Mouse (Mus musculus): ENCODE data around the gene Lifr. TPM values are rescaled to one million over a fixed set of nuclear protein-coding genes. Genes with fewer than 3 reads are reported as not detected.

Gene Lifr
- polyA plus RNA-seq, 1 experiment from 2014 or later: 28.7 TPM

DNA sequence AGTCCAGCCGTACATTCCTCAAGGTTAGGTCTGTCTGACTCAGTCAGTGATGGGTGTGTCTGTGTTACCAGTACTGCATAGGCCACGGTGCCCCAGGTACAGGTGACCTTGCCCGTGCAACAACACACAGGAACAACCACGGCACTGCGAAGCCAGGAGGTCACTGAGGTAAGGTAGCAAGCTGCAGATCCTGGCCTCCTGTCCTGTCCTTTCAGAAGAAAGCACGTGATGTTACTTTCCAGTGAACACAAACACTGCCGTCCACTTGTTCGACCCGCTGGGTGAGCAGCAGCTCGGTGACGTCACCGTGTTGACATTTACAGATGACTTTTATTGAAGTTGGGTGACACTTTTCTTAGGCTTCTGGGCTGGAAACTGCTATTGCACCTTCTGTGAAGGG lies 47.2 kb downstream of the Lifr start:
- ATAC-seq (replicated peaks; ENCODE audit: low FRiP score) (peak; percentile 21; the same call in 1 of the 2 replicates), DNase-seq (ENCODE audit: low spot score) (peak; percentile 30)
- Histone ChIP-seq H3K4me1 (replicated peaks; ENCODE audit: control insufficient read depth, insufficient read depth, low read length) (peaks cover 9% of the 10 kb centered on the region; the same call in 1 of the 2 replicates), H3K9me3 (ENCODE audit: control insufficient read depth, low read length) (no peaks in the 10 kb centered on the region), H3K4me3 (ENCODE audit: low read depth, low read length) (no peak overlapping the region), H3K27me3 (replicated peaks; ENCODE audit: control insufficient read depth, insufficient read depth, low read length) (peaks cover 3% of the 10 kb centered on the region), H3K27ac (ENCODE audit: low read depth, low read length) (no peak overlapping the region), H3K4me2 (no peak overlapping the region), H3K36me3 (ENCODE audit: control insufficient read depth, insufficient read depth, low read length) (peaks cover 4% of the 10 kb centered on the region; the same call in 1 of the 2 replicates), H3K9ac (ENCODE audit: low read depth, low read length) (no peak overlapping the region)
- 68% methylated on average over 12 of the region's 12 CpGs for WGBS

DNA sequence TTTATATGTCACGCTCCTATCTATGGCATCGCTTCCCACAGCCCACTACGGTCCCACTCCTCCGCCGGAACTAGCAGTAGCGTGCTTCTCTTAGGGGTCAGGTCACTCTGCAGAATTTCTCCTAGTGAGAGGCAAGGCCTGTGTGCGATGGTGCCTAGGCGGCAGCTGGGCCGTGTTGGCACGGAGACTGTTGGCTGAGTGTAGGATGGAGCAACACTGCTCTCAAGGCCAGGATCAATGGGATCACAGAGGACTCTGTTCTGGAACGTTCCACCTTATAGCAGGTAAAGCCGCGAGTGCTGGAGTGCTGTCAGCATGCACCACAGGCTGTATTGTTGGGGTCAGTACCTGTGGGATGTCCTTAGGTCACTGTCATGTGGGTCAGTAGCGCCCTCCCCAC lies 48.1 kb downstream of the Lifr start:
- Histone ChIP-seq H3K4me3 (ENCODE audit: low read depth, low read length) (no peak overlapping the region), H3K9me3 (ENCODE audit: control insufficient read depth, low read length) (no peaks in the 10 kb centered on the region), H3K4me2 (no peak overlapping the region), H3K9ac (ENCODE audit: low read depth, low read length) (no peak overlapping the region), H3K27me3 (replicated peaks; ENCODE audit: control insufficient read depth, insufficient read depth, low read length) (no peaks in the 10 kb centered on the region; the same call in 1 of the 2 replicates), H3K27ac (ENCODE audit: low read depth, low read length) (no peak overlapping the region), H3K36me3 (ENCODE audit: control insufficient read depth, insufficient read depth, low read length) (peaks cover 4% of the 10 kb centered on the region; the same call in 1 of the 2 replicates), H3K4me1 (replicated peaks; ENCODE audit: control insufficient read depth, insufficient read depth, low read length) (peaks cover 9% of the 10 kb centered on the region; the same call in 1 of the 2 replicates)
- WGBS: 90% methylated on average over 14 of the region's 14 CpGs
- DNase-seq (ENCODE audit: low spot score) (no peak), ATAC-seq (replicated peaks; ENCODE audit: low FRiP score) (no peak; the same call in 1 of the 2 replicates)

DNA sequence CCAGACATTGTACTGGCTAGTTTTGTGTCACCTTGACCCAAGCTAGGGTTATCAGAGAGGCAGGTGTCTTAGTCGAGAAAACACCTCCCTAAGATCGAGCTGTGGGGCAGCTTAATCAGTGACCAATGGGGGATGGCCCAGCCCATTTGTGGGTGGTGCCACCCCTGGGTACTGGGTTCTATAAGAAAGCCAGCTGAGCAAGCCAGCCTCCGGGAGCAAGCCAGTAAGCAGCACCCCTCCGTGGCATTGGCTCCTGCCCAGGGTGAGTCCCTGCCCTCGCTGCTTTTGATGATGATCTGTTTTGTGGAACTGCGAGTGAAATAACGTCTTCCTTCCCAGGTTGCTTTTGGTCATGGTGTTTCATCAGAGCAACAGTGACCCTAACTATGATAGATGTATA lies 49.9 kb downstream of the Lifr start:
- 67% methylated on average over 7 of the region's 7 CpGs for WGBS

DNA sequence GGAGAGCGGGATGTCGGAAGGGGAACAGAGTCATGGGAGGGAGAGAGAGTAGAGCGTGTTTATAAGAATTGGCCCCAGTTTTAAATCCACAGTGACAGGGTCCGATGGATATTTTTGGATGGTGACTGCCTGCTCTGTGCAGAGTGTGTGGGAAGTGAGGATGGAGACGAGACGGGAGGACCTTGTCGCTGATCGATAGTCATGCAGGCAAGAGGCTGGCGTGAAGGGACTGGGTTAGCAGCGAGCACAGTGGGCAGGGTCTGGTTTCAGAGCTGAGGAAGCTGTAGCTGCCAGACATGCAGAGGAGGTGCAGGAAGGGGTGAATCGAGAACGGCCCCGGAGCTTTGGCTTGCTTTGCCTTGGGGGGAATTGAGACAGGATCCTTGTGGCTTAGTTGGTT lies 50.8 kb downstream of the Lifr start:
- Histone ChIP-seq H3K4me3 (ENCODE audit: low read depth, low read length) (no peak overlapping the region), H3K9ac (ENCODE audit: low read depth, low read length) (no peak overlapping the region), H3K36me3 (ENCODE audit: control insufficient read depth, insufficient read depth, low read length) (peaks cover 4% of the 10 kb centered on the region; the same call in 1 of the 2 replicates), H3K4me2 (no peak overlapping the region), H3K27me3 (replicated peaks; ENCODE audit: control insufficient read depth, insufficient read depth, low read length) (peaks cover 2% of the 10 kb centered on the region; the same call in 1 of the 2 replicates), H3K27ac (ENCODE audit: low read depth, low read length) (no peak overlapping the region), H3K9me3 (ENCODE audit: control insufficient read depth, low read length) (no peaks in the 10 kb centered on the region), H3K4me1 (replicated peaks; ENCODE audit: control insufficient read depth, insufficient read depth, low read length) (peaks cover 16% of the 10 kb centered on the region; the same call in 1 of the 2 replicates)
- no peak for DNase-seq (ENCODE audit: low spot score)
- ATAC-seq (replicated peaks; ENCODE audit: low FRiP score): no peak
- WGBS: 79% methylated on average over 13 of the region's 13 CpGs

More for the DNA sequence above, 49.9 kb downstream of the Lifr start:
- Histone ChIP-seq H3K9me3 (ENCODE audit: control insufficient read depth, low read length) (no peaks in the 10 kb centered on the region), H3K36me3 (ENCODE audit: control insufficient read depth, insufficient read depth, low read length) (peaks cover 4% of the 10 kb centered on the region; the same call in 1 of the 2 replicates), H3K9ac (ENCODE audit: low read depth, low read length) (no peak overlapping the region), H3K27me3 (replicated peaks; ENCODE audit: control insufficient read depth, insufficient read depth, low read length) (no peaks in the 10 kb centered on the region; the same call in 1 of the 2 replicates), H3K4me1 (replicated peaks; ENCODE audit: control insufficient read depth, insufficient read depth, low read length) (peaks cover 12% of the 10 kb centered on the region; the same call in 1 of the 2 replicates), H3K4me3 (ENCODE audit: low read depth, low read length) (no peak overlapping the region), H3K27ac (ENCODE audit: low read depth, low read length) (no peak overlapping the region), H3K4me2 (no peak overlapping the region)
- ATAC-seq (replicated peaks; ENCODE audit: low FRiP score): no peak
- no peak for DNase-seq (ENCODE audit: low spot score)

DNA sequence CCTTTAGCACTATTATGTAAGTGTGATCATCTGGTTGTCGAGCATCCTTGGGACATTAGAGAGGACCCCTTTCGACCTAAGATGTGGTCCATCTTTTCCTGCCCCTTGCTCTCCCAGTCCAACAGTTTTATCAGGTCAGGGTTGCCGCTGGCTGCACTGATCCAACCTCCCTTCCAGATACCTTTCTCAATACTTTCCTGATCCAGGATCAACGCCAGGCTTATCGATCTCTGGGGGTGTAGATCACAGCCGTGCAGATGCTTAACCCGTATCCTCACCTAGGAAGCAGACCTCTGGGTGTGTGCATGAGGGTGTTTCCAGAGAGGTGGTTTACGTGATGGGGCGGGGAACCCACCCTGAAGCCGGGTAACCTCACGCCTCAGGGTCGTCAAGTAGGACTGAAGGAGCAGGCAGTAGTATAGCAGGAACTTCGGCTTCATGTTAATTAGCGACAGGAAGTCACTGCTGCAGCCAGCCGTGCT lies 53.3 kb downstream of the Lifr start:
- 55% methylated on average over 15 of the region's 15 CpGs for WGBS
- ATAC-seq (replicated peaks; ENCODE audit: low FRiP score) (no peak), DNase-seq (ENCODE audit: low spot score) (no peak)
- H3K4me1 ChIP-seq (replicated peaks; ENCODE audit: control insufficient read depth, insufficient read depth, low read length): peaks cover 12% of the 10 kb centered on the region; the same call in 1 of the 2 replicates
- no peaks in the 10 kb centered on the region for H3K9me3 ChIP-seq (ENCODE audit: control insufficient read depth, low read length)
- H3K27ac ChIP-seq (ENCODE audit: low read depth, low read length): no peak overlapping the region
- H3K4me3 ChIP-seq (ENCODE audit: low read depth, low read length): no peak overlapping the region
- no peaks in the 10 kb centered on the region for H3K36me3 ChIP-seq (ENCODE audit: control insufficient read depth, insufficient read depth, low read length)
- peaks cover 2% of the 10 kb centered on the region; the same call in 1 of the 2 replicates for H3K27me3 ChIP-seq (replicated peaks; ENCODE audit: control insufficient read depth, insufficient read depth, low read length)
- H3K9ac ChIP-seq (ENCODE audit: low read depth, low read length): no peak overlapping the region
- no peak overlapping the region for H3K4me2 ChIP-seq

DNA sequence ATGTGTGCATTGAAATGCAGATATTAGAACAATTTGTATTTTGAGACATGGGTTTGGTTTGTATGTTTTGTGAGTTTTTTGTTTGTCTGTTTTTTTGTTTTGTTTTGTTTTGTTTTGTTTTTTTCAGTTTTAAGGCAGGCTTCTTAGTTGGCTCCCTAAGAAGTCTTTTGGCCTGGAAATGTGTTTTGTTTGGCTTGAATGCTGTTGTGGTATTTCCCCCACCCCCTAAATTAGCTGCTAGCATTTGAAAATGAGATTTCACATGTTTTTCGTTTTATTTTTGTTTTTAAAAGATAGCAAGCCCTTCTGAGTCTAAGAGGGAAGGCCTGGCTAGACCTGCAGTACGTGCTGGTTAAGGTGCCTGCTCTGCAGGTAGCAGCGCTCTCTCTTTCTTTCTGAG lies 54.1 kb downstream of the Lifr start:
- Histone ChIP-seq H3K27me3 (replicated peaks; ENCODE audit: control insufficient read depth, insufficient read depth, low read length) (0 out of 2 replicates have a peak, but pooled peaks cover 2% of the 10 kb centered on the region), H3K9ac (ENCODE audit: low read depth, low read length) (no peak overlapping the region), H3K4me2 (no peak overlapping the region), H3K4me3 (ENCODE audit: low read depth, low read length) (no peak overlapping the region), H3K27ac (ENCODE audit: low read depth, low read length) (no peak overlapping the region), H3K4me1 (replicated peaks; ENCODE audit: control insufficient read depth, insufficient read depth, low read length) (peaks cover 12% of the 10 kb centered on the region; the same call in 1 of the 2 replicates), H3K36me3 (ENCODE audit: control insufficient read depth, insufficient read depth, low read length) (no peaks in the 10 kb centered on the region), H3K9me3 (ENCODE audit: control insufficient read depth, low read length) (no peaks in the 10 kb centered on the region)
- DNase-seq (ENCODE audit: low spot score): no peak
- 76% methylated on average over 3 of the region's 3 CpGs for WGBS
- no peak for ATAC-seq (replicated peaks; ENCODE audit: low FRiP score)

DNA sequence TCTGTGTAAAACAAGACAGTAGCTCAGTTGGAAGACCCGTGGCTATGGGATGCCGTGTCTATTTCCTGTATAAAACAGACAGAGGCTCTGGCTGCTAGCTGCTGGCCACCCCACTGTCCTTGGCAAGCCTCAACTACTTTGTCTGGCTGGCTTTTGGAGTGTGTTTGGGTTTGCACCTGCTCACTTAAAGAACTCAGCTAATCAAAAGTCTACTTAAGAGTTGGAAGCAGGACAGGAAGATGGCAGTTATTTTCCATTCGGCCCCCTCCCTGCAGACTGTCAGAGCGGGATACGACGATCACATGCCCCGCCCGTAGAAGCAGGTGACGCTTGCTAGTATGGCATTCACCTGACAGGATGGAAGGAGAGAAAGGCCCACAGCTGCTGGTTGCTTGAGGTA lies 54.5 kb downstream of the Lifr start:
- Histone ChIP-seq H3K4me1 (replicated peaks; ENCODE audit: control insufficient read depth, insufficient read depth, low read length) (peaks cover 12% of the 10 kb centered on the region; the same call in 1 of the 2 replicates), H3K9me3 (ENCODE audit: control insufficient read depth, low read length) (no peaks in the 10 kb centered on the region), H3K4me2 (no peak overlapping the region), H3K36me3 (ENCODE audit: control insufficient read depth, insufficient read depth, low read length) (no peaks in the 10 kb centered on the region), H3K27ac (ENCODE audit: low read depth, low read length) (no peak overlapping the region), H3K4me3 (ENCODE audit: low read depth, low read length) (no peak overlapping the region), H3K27me3 (replicated peaks; ENCODE audit: control insufficient read depth, insufficient read depth, low read length) (0 out of 2 replicates have a peak, but pooled peaks cover 2% of the 10 kb centered on the region), H3K9ac (ENCODE audit: low read depth, low read length) (no peak overlapping the region)
- DNase-seq (ENCODE audit: low spot score) (no peak), ATAC-seq (replicated peaks; ENCODE audit: low FRiP score) (no peak)
- 80% methylated on average over 9 of the region's 9 CpGs for WGBS

DNA sequence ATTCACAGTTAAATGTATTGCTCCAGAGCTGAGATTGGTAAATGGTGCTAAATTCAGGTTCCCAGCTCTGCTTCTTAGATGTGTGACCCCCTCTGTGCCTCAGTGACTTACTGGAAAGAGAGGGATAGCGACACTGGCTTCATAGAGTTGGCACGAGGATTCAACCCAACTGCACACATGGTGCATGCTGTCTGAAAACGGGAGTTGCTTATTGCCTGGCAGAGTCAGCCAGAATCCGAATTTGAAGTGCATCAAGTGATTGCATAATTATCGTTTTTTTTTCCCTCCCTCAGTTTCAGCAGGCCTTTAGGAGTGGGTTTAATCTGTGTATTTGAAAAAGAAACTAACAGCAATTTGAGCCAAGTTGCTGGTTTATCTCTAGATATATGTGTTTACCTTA lies 55.1 kb downstream of the Lifr start:
- Histone ChIP-seq H3K27ac (ENCODE audit: low read depth, low read length) (no peak overlapping the region), H3K9me3 (ENCODE audit: control insufficient read depth, low read length) (no peaks in the 10 kb centered on the region), H3K36me3 (ENCODE audit: control insufficient read depth, insufficient read depth, low read length) (no peaks in the 10 kb centered on the region), H3K4me1 (replicated peaks; ENCODE audit: control insufficient read depth, insufficient read depth, low read length) (peaks cover 12% of the 10 kb centered on the region; the same call in 1 of the 2 replicates), H3K27me3 (replicated peaks; ENCODE audit: control insufficient read depth, insufficient read depth, low read length) (0 out of 2 replicates have a peak, but pooled peaks cover 2% of the 10 kb centered on the region), H3K4me2 (no peak overlapping the region), H3K4me3 (ENCODE audit: low read depth, low read length) (no peak overlapping the region), H3K9ac (ENCODE audit: low read depth, low read length) (no peak overlapping the region)
- ATAC-seq (replicated peaks; ENCODE audit: low FRiP score) (no peak), DNase-seq (ENCODE audit: low spot score) (no peak)
- WGBS: 58% methylated on average over 5 of the region's 5 CpGs

DNA sequence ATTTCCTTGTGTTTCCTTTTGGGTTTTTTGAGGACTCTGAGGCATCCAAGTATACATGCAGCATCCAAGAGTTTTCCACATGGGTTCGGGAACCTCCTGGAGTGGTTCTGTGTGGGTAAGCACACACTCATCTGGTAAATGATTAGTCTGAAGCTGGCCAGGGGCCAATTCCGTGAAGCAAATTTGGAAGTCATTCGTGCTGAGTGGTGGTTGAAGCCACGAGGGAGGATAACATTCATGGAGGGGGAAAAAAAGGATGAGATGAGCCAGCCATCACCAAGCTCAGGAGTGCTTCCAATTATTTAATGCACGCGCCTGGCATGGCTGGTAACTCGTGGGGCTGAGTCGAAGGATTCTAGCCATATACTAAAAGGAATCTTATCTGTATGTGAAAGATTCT lies 56.1 kb downstream of the Lifr start:
- ATAC-seq (replicated peaks; ENCODE audit: low FRiP score): no peak
- peaks cover 9% of the 10 kb centered on the region; the same call in 1 of the 2 replicates for H3K4me1 ChIP-seq (replicated peaks; ENCODE audit: control insufficient read depth, insufficient read depth, low read length)
- no peaks in the 10 kb centered on the region for H3K9me3 ChIP-seq (ENCODE audit: control insufficient read depth, low read length)
- H3K4me2 ChIP-seq: no peak overlapping the region
- no peak overlapping the region for H3K27ac ChIP-seq (ENCODE audit: low read depth, low read length)
- no peak overlapping the region for H3K4me3 ChIP-seq (ENCODE audit: low read depth, low read length)
- H3K9ac ChIP-seq (ENCODE audit: low read depth, low read length): no peak overlapping the region
- WGBS: 65% methylated on average over 8 of the region's 8 CpGs
- H3K27me3 ChIP-seq (replicated peaks; ENCODE audit: control insufficient read depth, insufficient read depth, low read length): 0 out of 2 replicates have a peak, but pooled peaks cover 2% of the 10 kb centered on the region
- no peaks in the 10 kb centered on the region for H3K36me3 ChIP-seq (ENCODE audit: control insufficient read depth, insufficient read depth, low read length)
- no peak for DNase-seq (ENCODE audit: low spot score)

Measured in liver, embryonic 11.5 days (tissue).